Mouse (Mus musculus): Measurements from ENCODE around the gene Zfp266.

DNA sequence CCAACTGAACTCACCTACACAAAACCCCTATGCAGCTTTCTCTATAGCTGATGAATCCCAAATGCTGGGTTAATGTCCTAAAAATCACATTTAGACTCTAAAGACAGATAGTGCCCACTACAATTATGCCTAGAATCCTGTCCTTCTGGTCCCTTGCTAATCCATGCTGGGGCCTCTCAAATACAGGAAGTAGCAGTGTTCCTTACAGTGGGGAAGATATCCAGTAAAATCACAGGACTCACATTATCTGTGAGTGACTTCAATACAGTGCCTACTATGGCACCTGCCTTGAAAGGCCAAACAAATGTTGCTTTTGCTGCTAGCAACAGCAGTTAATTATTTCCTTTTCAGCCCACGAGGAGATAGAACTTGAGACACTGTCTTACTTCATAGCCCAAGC lies 10.9 kb downstream of the Zfp266 start:
- TF ChIP-seq CTCF (IDR thresholded peaks at IDR 0.05; ENCODE audit: low read depth) (no peak), EP300 (IDR thresholded peaks at IDR 0.05; ENCODE audit: low read depth) (no peak)
